Mouse (Mus musculus) right cerebral cortex, postnatal 4 days (tissue): Measurements from ENCODE around the gene Coro7.

ENCODE experiments used
- DNase-seq: peaks from one replicate; pipeline ENCODE4 v3.0.0-alpha.2; 2022

The Coro7 gene

DNA sequence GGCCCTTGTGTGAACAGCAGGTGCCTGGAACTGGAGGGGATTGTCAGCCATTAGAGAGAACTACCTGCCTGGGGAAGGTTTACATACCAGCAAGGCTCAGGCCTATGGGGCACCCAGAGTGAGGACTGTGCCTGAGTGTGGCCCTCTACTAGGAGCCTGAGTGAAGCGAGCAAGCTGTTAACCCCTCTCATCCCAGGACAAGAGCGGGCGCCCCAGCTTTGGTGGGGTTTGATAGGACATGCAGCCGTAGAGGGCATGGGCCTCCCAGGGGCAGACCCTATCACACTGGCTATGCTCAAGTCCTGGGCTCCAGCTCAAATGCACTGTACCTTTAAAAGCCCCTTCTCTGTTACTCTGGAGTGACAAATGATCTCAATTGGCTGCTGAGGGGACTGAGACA lies 32.7 kb downstream of the Coro7 start:
- no peak for DNase-seq

DNA sequence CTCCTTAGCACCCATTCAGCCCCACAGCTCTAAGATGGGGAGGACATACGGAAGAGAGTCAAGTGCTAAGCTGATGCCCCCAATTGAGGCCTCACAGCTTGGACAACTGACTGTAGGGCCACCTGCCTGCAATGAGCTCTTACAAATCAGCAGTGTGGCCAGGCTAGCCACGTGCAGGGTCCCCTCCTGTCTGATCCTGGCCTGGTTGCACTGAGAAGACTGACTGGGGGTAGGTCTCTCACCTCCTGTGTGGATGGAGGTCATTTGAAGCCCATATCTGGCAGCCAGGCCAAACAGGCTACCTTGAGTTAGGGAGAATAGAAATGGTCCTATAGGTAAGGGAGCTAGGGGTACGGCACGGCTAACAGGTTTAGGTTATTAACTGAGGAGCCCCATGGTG lies 33.7 kb downstream of the Coro7 start:
- no peak for DNase-seq

DNA sequence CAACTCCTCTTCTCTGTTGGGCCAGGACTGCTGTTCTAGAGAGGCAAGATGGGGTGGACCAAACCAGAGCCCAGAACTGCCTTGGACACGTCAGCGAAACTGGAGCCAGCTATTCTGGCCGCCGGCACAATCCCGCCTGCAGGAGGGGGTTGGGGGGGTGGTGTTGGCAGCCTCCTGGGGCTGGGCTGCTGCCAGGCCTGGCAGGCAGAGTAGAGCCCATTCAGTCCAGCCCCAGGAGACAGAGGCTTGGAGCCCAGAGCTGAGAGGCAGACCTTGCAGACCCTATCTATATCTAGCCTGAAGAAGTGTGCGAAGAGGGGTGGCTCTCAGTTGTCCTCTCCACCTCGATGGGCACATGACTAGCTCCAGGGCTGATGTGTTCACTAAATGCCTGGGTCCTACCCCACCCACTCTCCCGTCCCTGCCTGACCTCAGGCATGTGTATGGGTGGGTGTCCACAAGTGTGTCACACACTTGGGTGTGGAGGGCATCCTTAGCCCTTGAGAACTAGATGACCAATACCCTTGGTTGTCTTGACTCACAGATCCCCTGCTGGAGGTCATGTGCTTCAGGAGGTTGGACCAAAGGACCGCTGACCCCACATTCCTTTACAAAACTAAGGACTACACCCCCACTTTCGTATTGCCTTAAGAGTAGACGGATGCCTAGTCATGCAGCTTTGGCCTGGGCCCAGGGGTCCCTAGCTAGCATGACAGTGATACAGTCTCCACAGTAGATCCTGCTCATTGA lies 35.7 kb downstream of the Coro7 start:
- DNase-seq, result peak; percentile 76

DNA sequence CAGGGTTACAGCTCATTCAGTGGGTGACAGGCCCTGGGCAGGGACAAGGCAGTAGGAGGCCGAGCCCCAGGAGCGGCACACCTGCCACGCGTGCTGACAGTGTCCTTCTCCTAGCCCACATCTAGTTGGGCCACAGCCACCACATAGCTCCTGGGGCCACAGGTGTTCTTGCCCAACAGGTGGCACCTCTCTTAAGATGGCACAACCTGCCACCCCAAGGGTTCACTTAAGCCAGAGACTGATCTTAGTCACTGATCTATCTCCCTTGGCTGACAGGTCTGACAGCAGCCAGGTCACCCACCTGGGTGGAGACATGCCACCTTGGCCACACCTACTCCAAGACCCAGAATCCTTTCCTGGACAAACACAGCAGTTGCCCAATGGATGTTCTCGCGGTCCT lies 36.6 kb downstream of the Coro7 start:
- DNase-seq, result no peak

DNA sequence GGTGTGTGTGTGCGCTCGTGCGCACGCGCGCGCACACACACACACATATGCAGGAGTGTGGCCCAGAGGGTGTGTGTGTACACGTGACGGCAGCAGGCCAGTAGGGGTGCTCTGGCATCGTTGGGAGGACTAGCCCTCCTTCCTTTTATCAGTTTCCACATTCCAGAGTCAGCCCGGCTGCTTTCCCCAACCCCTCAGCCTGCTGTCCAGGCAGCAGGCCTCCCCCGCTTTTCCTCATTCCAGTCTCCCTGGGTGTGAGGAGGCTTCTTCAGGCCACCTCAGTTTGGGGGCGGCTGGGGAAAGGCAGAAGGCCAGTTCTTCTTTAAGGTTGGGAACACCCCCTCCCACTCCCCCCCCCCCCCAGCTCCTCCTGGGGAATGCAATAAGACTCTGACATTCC lies 37.4 kb downstream of the Coro7 start:
- DNase-seq, result no peak

DNA sequence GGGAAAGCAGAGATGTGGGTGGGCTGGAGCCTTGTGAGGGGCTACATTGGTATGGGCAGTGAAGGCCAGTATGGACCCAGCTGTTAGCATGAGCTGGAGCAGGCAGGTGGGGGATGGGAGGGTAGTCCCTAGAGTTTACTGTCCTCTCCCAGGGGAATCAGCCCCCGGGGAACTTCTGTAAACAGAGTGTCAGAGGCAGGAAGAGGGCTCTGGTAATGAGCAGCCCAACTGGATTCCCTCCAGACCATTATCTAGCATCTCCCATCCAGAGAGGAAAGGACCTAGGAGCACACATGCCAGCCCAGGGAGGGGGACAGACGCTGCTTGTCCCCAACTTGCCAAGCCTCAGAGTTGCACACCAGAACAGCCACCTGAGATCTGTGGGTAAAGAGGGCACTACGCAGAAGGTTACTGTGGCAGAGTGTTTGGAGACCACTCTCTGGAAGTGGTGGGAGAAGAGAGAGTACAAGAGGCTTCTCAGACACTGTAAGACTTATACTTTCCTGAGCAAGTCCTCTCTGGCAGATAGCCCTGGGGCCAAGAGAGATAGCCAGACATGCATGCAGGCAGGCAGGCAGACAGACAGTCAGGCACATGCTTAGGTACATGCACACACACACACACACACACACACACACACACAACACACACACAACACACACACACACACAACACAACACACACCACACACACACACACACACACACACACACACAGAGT lies 38.3 kb downstream of the Coro7 start:
- no peak for DNase-seq

DNA sequence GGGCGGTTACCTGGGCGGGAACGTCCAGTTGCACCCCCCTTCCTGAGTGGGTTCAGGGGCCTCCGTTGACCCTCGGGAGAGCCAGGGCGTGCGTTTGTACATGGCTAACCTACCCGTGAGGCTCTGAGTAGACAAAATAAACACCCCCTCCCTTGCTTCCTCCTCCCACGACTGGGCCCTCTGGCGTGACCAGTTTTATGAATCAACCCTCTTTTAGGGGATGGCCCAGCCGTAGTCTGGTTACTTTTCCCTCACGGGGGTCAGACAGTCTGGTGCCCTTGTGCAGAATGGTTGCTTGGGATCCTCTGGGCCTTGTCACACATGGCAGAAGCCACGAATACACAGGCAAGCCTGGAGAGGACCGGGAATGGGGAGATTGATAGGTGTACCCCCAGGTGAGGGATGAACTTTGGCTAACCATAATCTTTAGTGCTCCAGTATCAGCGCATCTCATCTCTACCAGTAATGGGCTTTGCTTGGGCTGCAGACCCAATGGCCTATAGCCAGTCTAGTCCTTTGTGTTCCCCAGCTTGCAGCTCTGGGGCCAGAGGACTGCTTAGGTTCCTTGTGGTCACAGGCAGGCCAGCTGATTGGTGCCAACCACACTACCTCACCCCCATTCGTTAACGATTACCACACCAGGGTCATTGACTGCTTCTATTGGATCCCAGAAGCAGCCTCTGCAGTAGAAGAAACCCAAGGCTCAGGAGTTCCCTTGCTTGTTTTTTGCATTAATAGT lies 39.1 kb downstream of the Coro7 start:
- DNase-seq, result no peak

DNA sequence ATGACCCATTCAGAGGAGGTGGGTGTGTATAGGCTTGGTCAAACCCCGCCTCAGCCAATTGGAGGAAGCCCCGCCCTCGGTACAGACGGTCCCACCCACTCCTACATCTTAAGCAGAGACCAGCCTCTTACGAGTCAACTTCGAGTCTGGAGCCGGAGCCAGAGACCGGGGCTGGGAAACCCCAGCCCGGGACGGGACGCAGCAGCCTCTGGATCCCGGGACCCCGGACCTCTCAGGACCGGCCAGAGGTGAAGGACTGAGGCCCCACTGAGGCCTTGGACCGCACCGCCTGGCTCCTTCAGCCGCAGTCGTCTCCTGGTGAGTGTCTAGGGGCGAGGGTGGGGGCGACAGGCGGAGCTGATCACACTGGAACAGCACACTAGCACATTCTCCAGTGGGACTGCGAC lies 39.7 kb downstream of the Coro7 start, which contains the start of the genes Vasn and Dnaja3:
Gene Vasn, plus strand, starts transcription at position 111 of the 407 bp plus-strand sequence.
Gene Dnaja3, plus strand, starts transcription at position 159 of the 407 bp plus-strand sequence.
- DNase-seq, result peak; percentile 53

DNA sequence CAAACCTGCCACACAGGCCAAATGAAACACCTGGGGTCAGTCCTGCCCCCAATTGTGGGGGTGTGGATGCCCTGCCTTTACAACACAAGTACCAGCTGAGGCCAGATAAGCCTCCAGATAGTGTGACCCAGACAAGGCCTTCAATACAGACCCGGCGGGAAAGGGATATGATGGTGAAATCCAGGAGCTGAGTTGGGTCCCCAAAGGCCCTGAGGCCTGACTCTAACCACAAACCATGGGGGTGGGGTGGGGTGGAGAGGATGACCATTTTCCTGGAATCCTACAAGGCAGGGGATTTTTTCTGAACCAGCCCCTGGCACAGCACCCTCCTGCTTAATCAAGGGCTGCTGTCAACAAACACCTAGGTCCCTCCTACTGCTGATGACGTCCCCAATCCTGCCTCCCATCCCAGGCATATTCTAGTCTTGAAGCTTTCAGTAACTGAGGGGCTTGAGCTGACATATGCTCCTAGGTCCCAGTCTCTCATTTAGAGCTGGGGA lies 40.6 kb downstream of the Coro7 start:
- no peak for DNase-seq

DNA sequence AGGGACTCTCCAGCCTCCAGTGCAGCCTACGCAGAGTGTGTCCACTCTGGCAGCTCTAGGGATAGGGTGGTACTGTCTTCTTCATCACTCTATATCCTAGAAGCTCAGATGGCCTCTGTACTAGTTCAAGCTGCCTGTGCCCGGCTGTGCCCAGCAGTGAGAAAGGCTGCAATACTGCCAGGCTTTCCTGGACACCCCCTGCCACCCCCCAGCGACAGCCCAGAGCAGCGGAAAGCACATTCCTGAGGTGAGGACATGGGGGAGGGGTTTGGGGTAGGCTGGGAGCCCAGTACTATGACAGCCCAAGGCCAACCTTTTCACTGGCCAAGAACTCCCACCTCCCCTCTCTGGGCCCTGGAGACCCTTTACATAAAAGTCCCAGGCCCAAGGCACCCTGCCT lies 43.8 kb downstream of the Coro7 start:
- no peak for DNase-seq

DNA sequence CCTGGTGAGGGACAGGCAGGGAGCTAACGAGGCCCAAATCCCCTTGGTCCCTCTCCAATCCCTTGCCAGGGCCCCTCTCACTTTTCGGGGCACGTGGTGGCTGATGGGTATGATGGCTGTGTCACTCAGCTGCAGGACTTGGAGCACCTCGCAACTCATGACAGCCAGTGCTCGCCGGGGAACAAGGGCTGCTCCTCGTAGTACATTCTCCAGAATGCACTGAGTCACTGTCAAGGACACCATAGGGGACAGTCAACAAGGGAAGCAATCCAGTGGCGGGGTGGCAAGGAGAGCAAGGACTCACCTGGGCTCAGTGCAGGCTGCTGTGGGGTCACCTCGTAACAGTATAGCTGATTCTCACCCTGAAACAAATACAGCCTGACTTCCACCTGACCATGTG lies 44.9 kb downstream of the Coro7 start:
- no peak for DNase-seq

DNA sequence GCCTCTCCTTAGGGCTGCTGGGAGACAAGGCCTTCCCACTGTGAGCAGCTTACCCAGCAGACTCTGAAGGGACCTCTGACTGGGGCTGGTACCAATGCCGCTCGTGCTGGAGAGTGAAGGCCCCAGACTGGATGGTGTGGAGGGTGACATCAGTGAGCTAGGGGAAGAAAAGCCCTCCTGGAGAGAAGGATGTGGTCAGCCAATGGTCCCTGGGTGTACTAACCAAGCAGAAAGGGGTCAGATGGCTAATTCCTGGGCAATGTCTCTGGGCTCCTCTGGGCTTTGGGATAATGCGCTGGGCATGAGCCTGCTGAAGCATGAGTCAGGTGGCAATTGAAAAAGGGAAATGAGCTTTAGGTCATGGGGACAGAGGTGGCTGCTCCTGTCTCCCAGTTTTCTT lies 45.9 kb downstream of the Coro7 start:
- DNase-seq, result no peak

DNA sequence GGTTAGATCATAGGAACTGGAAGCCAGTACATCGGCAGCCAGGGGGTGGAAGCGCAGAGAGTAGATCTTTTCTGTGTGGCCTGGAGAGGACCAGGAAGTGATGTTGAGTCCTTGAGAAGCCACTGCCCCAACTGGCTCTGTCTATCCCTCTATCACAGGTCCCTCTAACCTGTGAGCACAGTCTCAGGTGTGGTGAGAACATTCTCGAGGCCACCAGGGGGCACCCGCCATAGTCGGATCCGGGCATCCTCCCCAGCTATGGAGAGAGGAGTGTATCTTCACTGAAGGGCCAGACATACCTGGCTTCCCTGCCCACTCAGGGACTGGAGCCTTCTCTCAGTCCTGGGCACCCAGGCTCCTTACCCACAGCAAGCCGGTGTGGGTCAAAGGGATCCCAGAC lies 47.5 kb downstream of the Coro7 start:
- peak; percentile 42 for DNase-seq

DNA sequence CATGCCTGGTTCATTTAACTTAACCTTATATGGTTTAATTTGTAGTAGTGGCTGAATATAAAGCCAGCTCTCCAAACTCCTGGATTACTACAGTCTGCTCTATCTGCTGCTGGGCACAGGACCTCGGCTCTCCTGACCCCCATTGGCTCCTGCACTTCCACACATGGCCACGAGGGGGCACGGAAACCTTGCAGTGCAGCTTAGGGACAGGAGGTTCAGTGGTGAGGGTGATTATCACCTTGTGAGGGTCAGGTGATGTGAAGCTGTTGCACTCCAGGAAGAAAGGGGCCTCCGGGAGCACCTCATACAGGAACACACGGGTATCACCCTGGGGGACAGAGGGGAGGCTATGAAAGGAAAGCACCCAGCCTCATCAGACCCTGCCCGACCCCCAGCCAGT lies 49.6 kb downstream of the Coro7 start:
- peak; percentile 75 for DNase-seq

DNA sequence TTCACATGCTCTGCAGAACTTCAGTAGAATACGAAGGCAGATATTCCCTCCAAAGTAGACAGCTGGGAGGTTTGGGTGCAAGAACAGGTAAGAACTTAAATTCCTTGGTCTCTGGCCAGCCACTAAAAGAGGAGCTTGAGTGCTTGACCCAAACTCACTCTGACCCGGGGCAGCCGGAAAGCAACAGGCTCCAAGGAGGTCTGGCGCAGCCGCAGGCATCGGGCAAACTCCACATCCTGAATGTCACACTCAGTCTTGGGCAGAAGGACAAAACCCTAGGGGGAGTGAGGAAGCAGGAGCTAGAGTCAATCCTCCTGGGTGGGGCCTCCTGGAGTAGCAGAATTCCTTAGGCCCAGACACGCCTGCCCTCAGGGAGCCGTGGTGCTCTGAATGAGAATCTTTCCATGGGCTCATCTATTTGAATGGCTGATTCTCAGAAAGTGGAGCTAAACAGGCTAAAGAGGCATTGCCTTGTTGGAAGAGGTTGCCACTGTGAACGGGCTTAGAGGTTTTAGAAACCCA lies 50.6 kb downstream of the Coro7 start:
- DNase-seq, result no peak

DNA sequence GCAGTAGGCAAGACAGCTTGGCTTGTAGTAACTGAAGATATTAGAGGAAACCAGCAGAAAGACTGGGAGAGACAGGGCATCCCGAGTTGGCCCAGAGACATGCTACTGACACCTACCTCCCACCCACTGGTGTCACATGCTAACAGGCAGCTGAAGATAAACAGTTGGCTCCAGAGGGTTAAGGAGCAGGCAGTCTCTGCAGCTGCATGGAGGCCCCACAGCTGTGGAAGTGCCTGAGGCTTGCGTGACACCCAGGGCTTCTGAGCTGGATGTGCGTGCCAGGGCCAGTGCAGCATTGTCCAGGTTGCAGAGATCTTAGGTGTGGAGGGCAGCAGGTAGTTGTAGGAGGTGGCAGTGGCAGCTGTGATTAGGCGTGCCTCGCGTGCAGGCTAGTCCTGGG lies 52.5 kb downstream of the Coro7 start:
- DNase-seq, result no peak

DNA sequence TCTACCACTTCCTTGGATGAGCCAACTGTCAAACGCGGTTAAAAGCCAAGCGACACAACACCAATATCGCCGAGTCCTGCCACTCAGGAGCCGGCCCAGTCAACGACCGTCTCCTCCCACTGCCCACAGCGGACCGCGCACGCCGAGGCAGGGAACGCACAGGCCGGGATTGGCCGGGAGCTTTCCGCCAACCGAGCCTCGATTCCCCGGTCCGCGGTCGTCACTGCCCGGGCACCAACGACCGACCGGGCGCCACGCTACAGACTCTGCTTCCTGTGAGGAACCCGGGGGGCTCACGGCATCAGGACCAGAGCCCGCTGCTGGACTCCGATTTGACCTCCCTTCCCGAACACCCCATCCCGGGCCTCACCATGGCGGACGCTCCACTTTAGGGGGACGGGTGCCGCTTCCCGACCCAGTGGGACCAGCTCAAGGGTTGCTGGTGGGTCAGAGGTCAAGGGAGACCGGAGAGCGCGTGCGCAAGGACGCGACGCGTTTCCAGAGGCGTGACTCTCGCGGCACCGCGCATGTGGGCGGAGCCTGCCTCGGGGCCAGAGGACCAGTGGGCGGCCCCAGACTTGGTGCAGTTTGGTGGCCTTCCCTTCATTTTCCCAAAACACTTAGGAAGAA lies 55.0 kb downstream of the Coro7 start, which contains the start of gene Pam16:
Gene Pam16, minus strand, starts transcription at position 508 of the 630 bp plus-strand sequence.
- DNase-seq, result peak; percentile 88

DNA sequence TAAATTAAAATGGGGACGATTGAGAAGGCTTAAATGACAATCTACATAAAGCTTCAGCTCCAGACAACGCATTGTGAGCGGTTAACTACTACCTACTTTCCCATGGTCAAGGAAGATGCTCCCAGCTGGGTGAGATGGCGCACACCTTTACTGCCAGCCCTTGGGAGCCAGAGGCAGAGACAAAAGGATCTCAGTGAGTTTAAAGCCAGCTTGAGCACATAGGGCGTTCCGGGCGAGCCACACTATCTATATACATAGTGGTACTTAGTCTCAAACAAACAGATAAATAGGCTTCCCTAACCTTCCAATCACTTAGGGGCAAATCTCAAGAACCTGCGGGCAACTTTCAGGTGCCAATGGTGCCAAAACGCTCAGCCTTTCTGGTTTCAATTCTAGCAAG lies 55.5 kb downstream of the Coro7 start:
- DNase-seq, result no peak

DNA sequence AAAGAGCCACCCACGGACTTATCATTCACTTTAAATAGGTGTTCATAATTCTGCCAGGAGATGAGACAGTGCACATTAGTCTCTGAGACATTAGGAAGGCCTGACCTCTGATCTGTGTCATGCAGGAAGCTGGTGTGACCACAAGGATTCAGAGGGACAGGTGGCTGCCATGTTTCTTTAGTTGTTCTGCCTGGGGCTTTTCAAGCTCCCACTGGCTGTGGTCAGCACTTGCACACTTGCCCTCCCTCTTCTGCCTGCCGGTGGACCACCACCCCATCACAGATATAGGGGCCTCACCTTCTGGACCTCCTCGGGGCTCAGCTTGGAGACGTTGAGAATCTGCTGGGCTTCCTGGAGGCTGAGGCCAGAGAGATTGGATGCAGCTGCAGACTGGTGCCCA lies 62.7 kb downstream of the Coro7 start:
- DNase-seq, result no peak

DNA sequence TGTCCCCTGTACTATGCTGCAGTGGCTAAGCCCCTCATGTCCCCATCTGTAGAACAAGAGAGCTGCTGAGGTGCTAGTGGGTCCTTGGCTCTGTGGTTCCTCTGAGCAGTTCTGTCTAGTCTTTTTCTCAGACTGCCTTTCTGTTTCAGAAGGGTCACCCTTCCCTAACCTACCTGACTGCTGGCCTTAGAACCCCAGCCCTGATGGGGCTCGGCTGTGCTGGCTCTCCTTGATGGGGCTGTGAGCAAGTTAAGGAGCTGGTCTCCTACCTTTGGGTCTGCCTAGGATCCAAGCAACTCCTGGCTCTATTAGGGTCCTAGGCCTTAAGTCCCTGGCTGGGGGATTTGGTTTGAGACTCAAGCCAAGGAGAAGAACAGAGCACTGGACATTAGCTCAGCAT lies 64.3 kb downstream of the Coro7 start:
- no peak for DNase-seq

DNA sequence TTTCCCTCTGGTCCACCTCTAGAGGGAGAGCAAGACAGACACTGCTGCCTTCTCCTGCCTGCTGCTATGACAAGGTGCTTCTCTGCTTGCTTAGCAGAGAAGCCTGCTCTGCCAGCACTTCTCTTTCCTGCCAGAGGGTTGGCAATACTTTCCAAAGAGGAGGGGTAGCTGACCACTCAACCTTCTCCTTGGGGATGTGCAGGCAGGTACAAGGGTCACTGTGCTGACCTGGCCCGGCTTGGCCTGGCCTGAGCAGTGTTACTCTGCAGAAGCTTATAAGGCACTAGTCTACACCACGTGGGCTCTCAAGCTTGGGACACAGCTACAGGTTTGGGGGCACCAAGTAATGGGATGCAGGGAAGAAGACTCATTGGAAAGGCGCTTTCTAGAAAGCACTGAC lies 64.9 kb downstream of the Coro7 start:
- no peak for DNase-seq

DNA sequence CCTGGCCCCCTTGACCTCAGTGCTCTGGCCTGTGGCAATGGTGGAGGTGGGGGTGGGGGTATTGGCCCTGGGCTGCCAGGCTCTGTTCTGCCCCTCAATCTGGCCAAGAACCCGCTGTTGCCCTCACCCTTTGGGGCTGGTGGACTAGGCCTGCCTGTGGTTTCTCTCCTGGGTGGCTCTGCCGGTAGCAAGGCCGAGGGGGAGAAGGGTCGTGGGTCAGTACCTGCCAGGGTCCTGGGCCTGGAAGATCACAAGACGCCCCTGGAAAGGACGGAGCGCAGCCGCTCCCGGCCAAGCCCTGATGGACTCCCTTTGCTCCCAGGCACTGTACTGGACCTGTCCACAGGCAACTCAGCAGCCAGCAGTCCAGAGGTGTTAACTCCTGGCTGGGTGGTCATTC lies 65.8 kb downstream of the Coro7 start:
- no peak for DNase-seq

DNA sequence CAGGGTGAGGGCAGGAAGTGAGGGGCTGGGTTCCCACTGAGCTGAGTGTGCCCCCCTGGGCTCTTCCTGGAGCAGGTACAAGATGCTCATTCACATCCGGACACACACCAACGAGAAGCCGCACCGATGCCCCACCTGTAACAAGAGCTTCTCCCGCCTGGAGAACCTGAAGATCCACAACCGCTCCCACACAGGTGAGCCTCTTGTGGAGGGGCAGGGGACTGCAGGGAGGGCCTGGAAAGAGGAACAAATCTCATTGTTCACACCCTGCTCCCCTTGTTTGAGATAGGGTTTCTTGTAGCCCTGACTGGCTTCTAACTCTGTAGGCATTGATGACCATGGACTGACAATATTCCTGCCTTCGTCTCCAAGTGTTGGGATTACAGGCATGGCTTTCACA lies 67.9 kb downstream of the Coro7 start:
- no peak for DNase-seq
